29 mouse cellular contexts compared by ENCODE assay signal in the genomic region with DNA sequence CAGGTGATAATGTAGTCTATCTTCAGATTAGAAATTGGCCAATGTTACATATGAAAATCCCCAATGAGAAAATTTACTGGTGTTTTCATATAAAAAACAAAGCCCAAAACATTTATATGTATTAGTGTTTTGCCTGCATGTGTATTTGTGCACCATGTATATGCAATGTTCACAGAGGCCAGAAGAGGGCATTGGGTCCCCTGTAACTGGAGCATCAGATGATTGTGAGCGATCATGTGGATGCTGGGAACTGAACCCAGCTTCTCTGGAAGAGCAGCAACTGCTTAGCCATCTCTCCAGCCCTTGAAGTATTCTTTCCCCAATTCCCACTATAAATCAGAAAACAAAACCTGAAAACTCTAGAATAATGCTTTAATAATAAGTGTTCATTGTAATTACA.
DNase-seq lines count a peak whose midpoint lies in the region; ATAC-seq and TF ChIP-seq lines count a peak whose summit lies in the region.
"Had no signal": no experiment of that assay in that cellular context is flagged by ENCODE, and none has a peak within 500 bp of the region (broad histone marks: within the 10 kb centered on the region; RNA-seq: fewer than 3 reads in every experiment).

No protein-coding gene starts in this region.

- no peak overlapping the region for H3K4me3 ChIP-seq in layer of hippocampus, adult 2 months
- H3K4me3 ChIP-seq: embryonic facial prominence, embryonic 12.5 days; gastrocnemius, adult 2 months; heart, embryonic 13.5 days; kidney, embryonic 15.5 days; limb, embryonic 15.5 days; liver, embryonic 15.5 days; midbrain, embryonic 13.5 days had no signal

- in situ Hi-C loops in Patski (cut with MboI; ENCODE audit: low pct_unique_long_range_greater_than_20kb): no loop called here

- no peaks in the 10 kb centered on the region for H3K27me3 ChIP-seq in Patski
- H3K27me3 ChIP-seq: embryonic facial prominence, embryonic 12.5 days; heart, embryonic 13.5 days; kidney, embryonic 15.5 days; limb, embryonic 15.5 days; liver, embryonic 15.5 days; midbrain, embryonic 13.5 days had no signal

- no peak overlapping the region for H3K27ac ChIP-seq in layer of hippocampus, adult 2 months
- H3K27ac ChIP-seq: embryonic facial prominence, embryonic 12.5 days; gastrocnemius, adult 2 months; heart, embryonic 13.5 days; hindbrain, embryonic 14.5 days; kidney, embryonic 15.5 days; limb, embryonic 15.5 days; liver, embryonic 15.5 days; midbrain, embryonic 13.5 days had no signal

- no peak for ATAC-seq in Patski
- ATAC-seq: inflammation-experienced regulatory T-cells, adult 6 months; midbrain, embryonic 13.5 days had no signal

- DNase-seq in heart, adult 11 months: peak; percentile 12
- DNase-seq in heart, postnatal 4 days: no peak
- DNase-seq in layer of hippocampus, adult 2 months (ENCODE audit: low spot score in 2 of 2): no peak
- no peak for DNase-seq in layer of hippocampus, adult 9-10 months (ENCODE audit: low spot score)
- DNase-seq in 416B (ENCODE audit: low read depth) (peak; percentile 2), Patski (ENCODE audit: low read depth, low spot score) (no peak)
- no peak for DNase-seq in urinary bladder, postnatal 10 days (ENCODE audit: low spot score)
- no peak for DNase-seq in embryo, embryonic 10 days (ENCODE audit: low spot score)
- DNase-seq: adrenal gland, adult 2 months; B cell, adult 2 months; cerebellum, adult 11 months; cerebellum, postnatal 14 days; gastrocnemius, adult 2 months; heart, postnatal 36 days; kidney, postnatal 4 days; left cerebral cortex, postnatal 4 days; lung, postnatal 14 days; retina, postnatal 1 day; right cerebral cortex, postnatal 25 days; spleen, adult 18-20 months; thymus, postnatal 25 days had no signal

- peak; percentile 31 for TF ChIP-seq CTCF in layer of hippocampus, adult 2 months (conservative IDR thresholded peaks at IDR 0.05)
- peak; percentile 53 for TF ChIP-seq CTCF in Patski (IDR thresholded peaks at IDR 0.05)

- CTCF ChIA-PET in Patski (lab: Charles Lee): no interaction called here

- POLR2A ChIA-PET in Patski (lab: Charles Lee): no interaction called here

Comparison
In these comparisons a context has a peak if more than half of its experiments do, and no peak if none do; other contexts are left out.
1. DNase-seq: peak in heart, adult 11 months (single experiment) and 416B (single experiment); none in heart, postnatal 4 days (single experiment), layer of hippocampus, adult 2 months (0 of 2), layer of hippocampus, adult 9-10 months (single experiment), Patski (single experiment), urinary bladder, postnatal 10 days (single experiment) and embryo, embryonic 10 days (single experiment).